Mouse (Mus musculus) midbrain, embryonic 12.5 days (tissue): ENCODE data around the gene 2700049A03Rik. TPM values are rescaled to one million over a fixed set of nuclear protein-coding genes. Genes with fewer than 3 reads are reported as not detected.

Experiments used
- ATAC-seq: fragments of 200-750 bp; cut with Nextera tagmentation; 2 replicates; pipeline ENCODE4 v1.8.0; 2017; ENCODE audit warnings: low read depth, moderate TSS enrichment, moderate library complexity; ENCODE audit not compliant: low FRiP score
- H3K27ac ChIP-seq: fragments of 300-500 bp; sonication (generic); replicated peaks from 2 replicates; pipeline ENCODE4 v1.5.1; 2016; ENCODE audit warnings: mild to moderate bottlenecking
- H3K27me3 ChIP-seq: fragments of 300-500 bp; sonication (generic); 2 replicates; pipeline ENCODE4 v1.6.1; 2016; ENCODE audit warnings: mild to moderate bottlenecking
- H3K36me3 ChIP-seq: fragments of 300-500 bp; sonication (generic); 2 replicates; pipeline ENCODE4 v1.6.1; 2016
- H3K4me1 ChIP-seq: fragments of 300-500 bp; sonication (generic); 2 replicates; pipeline ENCODE4 v1.6.1; 2016
- H3K4me2 ChIP-seq: fragments of 300-500 bp; sonication (generic); replicated peaks from 2 replicates; pipeline ENCODE4 v1.6.1; 2016; ENCODE audit warnings: mild to moderate bottlenecking, moderate library complexity
- H3K4me3 ChIP-seq: fragments of 300-500 bp; sonication (generic); 2 replicates; pipeline ENCODE4 v1.5.1; 2016; ENCODE audit warnings: mild to moderate bottlenecking
- H3K9ac ChIP-seq: fragments of 300-500 bp; sonication (generic); replicated peaks from 2 replicates; pipeline ENCODE4 v1.6.1; 2016; ENCODE audit warnings: mild to moderate bottlenecking, moderate library complexity
- H3K9me3 ChIP-seq: fragments of 300-500 bp; sonication (generic); 2 replicates; pipeline ENCODE4 v1.6.1; 2016; ENCODE audit warnings: mild to moderate bottlenecking
- WGBS: fragments of 180-500 bp; shearing (Covaris S2); methylation state at CpG from one replicate; pipeline ENCODE4 v1.1.7; 2016; 5-methylcytosine and 5-hydroxymethylcytosine counted together
- polyA plus RNA-seq: library from polyadenylated mRNA; unstranded; fragments of >200 nt; fragmentation: Nextera tagmentation; extraction: Ambion mirVana; gene quantifications from 2 replicates; pipeline ENCODE4 v1.2.1, GENCODE M21; 2016

The 2700049A03Rik gene
- polyA plus RNA-seq, 1 experiment from 2014 or later = 19.8 TPM

- H3K9ac ChIP-seq = no peak overlapping the region
- WGBS = 82% methylated on average over 8 of the region's 8 CpGs
- H3K27ac ChIP-seq = no peak overlapping the region
- H3K27me3 ChIP-seq = no peaks in the 10 kb centered on the region
- H3K9me3 ChIP-seq = no peaks in the 10 kb centered on the region
- peaks cover 67% of the 10 kb centered on the region for H3K36me3 ChIP-seq
- ATAC-seq = no peak
- no peak overlapping the region for H3K4me2 ChIP-seq
- no peaks in the 10 kb centered on the region for H3K4me1 ChIP-seq
- H3K4me3 ChIP-seq = no peak overlapping the region
Measured at GRCm38 (mm10) chr12:71192705-71193104, 56.1 kb downstream of the 2700049A03Rik start.

- Histone ChIP-seq H3K4me3 (no peak overlapping the region), H3K27ac (no peak overlapping the region), H3K27me3 (no peaks in the 10 kb centered on the region), H3K9me3 (no peaks in the 10 kb centered on the region), H3K4me2 (no peak overlapping the region), H3K4me1 (no peaks in the 10 kb centered on the region), H3K36me3 (peaks cover 43% of the 10 kb centered on the region), H3K9ac (no peak overlapping the region)
- no peak for ATAC-seq
- 76% methylated on average over 3 of the region's 3 CpGs for WGBS
Measured at GRCm38 (mm10) chr12:71197671-71198070, 61.0 kb downstream of the 2700049A03Rik start.

- no peaks in the 10 kb centered on the region for H3K9me3 ChIP-seq
- ATAC-seq = no peak
- H3K4me3 ChIP-seq = no peak overlapping the region
- no peaks in the 10 kb centered on the region for H3K4me1 ChIP-seq
- 85% methylated on average over 5 of the region's 5 CpGs for WGBS
- H3K27me3 ChIP-seq = no peaks in the 10 kb centered on the region
- peaks cover 33% of the 10 kb centered on the region for H3K36me3 ChIP-seq
- H3K27ac ChIP-seq = no peak overlapping the region
- H3K9ac ChIP-seq = no peak overlapping the region
- no peak overlapping the region for H3K4me2 ChIP-seq
Measured at GRCm38 (mm10) chr12:71201753-71202152, 65.1 kb downstream of the 2700049A03Rik start.

- no peaks in the 10 kb centered on the region for H3K4me1 ChIP-seq
- no peak overlapping the region for H3K4me2 ChIP-seq
- no peak for ATAC-seq
- H3K27ac ChIP-seq = no peak overlapping the region
- WGBS = 86% methylated on average over 3 of the region's 3 CpGs
- H3K4me3 ChIP-seq = no peak overlapping the region
- no peaks in the 10 kb centered on the region for H3K27me3 ChIP-seq
- H3K36me3 ChIP-seq = peaks cover 31% of the 10 kb centered on the region
- no peak overlapping the region for H3K9ac ChIP-seq
- no peaks in the 10 kb centered on the region for H3K9me3 ChIP-seq
Measured at GRCm38 (mm10) chr12:71204303-71204702, 67.7 kb downstream of the 2700049A03Rik start.

- H3K4me3 ChIP-seq = no peak overlapping the region
- 80% methylated on average over 9 of the region's 9 CpGs for WGBS
- no peak overlapping the region for H3K9ac ChIP-seq
- H3K27ac ChIP-seq = no peak overlapping the region
- peaks cover 35% of the 10 kb centered on the region for H3K36me3 ChIP-seq
- H3K4me2 ChIP-seq = no peak overlapping the region
- ATAC-seq = no peak
- H3K27me3 ChIP-seq = no peaks in the 10 kb centered on the region
- no peaks in the 10 kb centered on the region for H3K4me1 ChIP-seq
- H3K9me3 ChIP-seq = no peaks in the 10 kb centered on the region
Measured at GRCm38 (mm10) chr12:71217191-71217590, 80.5 kb downstream of the 2700049A03Rik start.

- Histone ChIP-seq H3K9ac (no peak overlapping the region), H3K4me1 (no peaks in the 10 kb centered on the region), H3K4me3 (no peak overlapping the region), H3K27me3 (no peaks in the 10 kb centered on the region), H3K27ac (no peak overlapping the region), H3K36me3 (peaks cover 40% of the 10 kb centered on the region), H3K9me3 (no peaks in the 10 kb centered on the region), H3K4me2 (no peak overlapping the region)
- WGBS = 90% methylated on average over 6 of the region's 6 CpGs
- no peak for ATAC-seq
Measured at GRCm38 (mm10) chr12:71217866-71218522, 81.3 kb downstream of the 2700049A03Rik start.

GRCm38 (mm10) chr12:71222761-71223160 is 86.1 kb downstream of the 2700049A03Rik start:
- no peak overlapping the region for H3K4me3 ChIP-seq
- H3K9ac ChIP-seq = no peak overlapping the region
- H3K9me3 ChIP-seq = no peaks in the 10 kb centered on the region
- H3K27ac ChIP-seq = no peak overlapping the region
- no peaks in the 10 kb centered on the region for H3K4me1 ChIP-seq
- no peak overlapping the region for H3K4me2 ChIP-seq
- WGBS = 94% methylated on average over 6 of the region's 6 CpGs
- no peak for ATAC-seq
- peaks cover 34% of the 10 kb centered on the region for H3K36me3 ChIP-seq
- H3K27me3 ChIP-seq = no peaks in the 10 kb centered on the region

GRCm38 (mm10) chr12:71227769-71228168 is 91.1 kb downstream of the 2700049A03Rik start:
- Histone ChIP-seq H3K4me1 (no peaks in the 10 kb centered on the region), H3K4me2 (no peak overlapping the region), H3K36me3 (peaks cover 15% of the 10 kb centered on the region; the same call in 1 of the 2 replicates), H3K4me3 (no peak overlapping the region), H3K27ac (no peak overlapping the region), H3K9ac (no peak overlapping the region), H3K27me3 (no peaks in the 10 kb centered on the region), H3K9me3 (no peaks in the 10 kb centered on the region)
- WGBS = 78% methylated on average over 4 of the region's 4 CpGs
- no peak for ATAC-seq

- Histone ChIP-seq H3K36me3 (peaks cover 9% of the 10 kb centered on the region; the same call in 1 of the 2 replicates), H3K4me2 (no peak overlapping the region), H3K4me1 (no peaks in the 10 kb centered on the region), H3K4me3 (no peak overlapping the region), H3K9ac (no peak overlapping the region), H3K9me3 (no peaks in the 10 kb centered on the region), H3K27ac (no peak overlapping the region), H3K27me3 (no peaks in the 10 kb centered on the region)
- ATAC-seq = no peak
- WGBS = 89% methylated on average over 10 of the region's 10 CpGs
Measured at GRCm38 (mm10) chr12:71228925-71229649, 92.4 kb downstream of the 2700049A03Rik start.

- H3K4me2 ChIP-seq = no peak overlapping the region
- no peak overlapping the region for H3K27ac ChIP-seq
- no peak overlapping the region for H3K9ac ChIP-seq
- 91% methylated on average over 9 of the region's 9 CpGs for WGBS
- H3K4me1 ChIP-seq = no peaks in the 10 kb centered on the region
- ATAC-seq = no peak
- no peak overlapping the region for H3K4me3 ChIP-seq
- no peaks in the 10 kb centered on the region for H3K27me3 ChIP-seq
- H3K9me3 ChIP-seq = no peaks in the 10 kb centered on the region
- 0 out of 2 replicates have a peak, but pooled peaks cover 4% of the 10 kb centered on the region for H3K36me3 ChIP-seq
Measured at GRCm38 (mm10) chr12:71231561-71231960, 94.9 kb downstream of the 2700049A03Rik start.

- Histone ChIP-seq H3K4me3 (no peak overlapping the region), H3K27ac (no peak overlapping the region), H3K4me2 (no peak overlapping the region), H3K9me3 (no peaks in the 10 kb centered on the region), H3K4me1 (no peaks in the 10 kb centered on the region), H3K9ac (no peak overlapping the region), H3K27me3 (no peaks in the 10 kb centered on the region), H3K36me3 (0 out of 2 replicates have a peak, but pooled peaks cover 4% of the 10 kb centered on the region)
- WGBS = 86% methylated on average over 5 of the region's 5 CpGs
- ATAC-seq = no peak
Measured at GRCm38 (mm10) chr12:71233426-71233825, 96.8 kb downstream of the 2700049A03Rik start.

- 91% methylated on average over 4 of the region's 4 CpGs for WGBS
- Histone ChIP-seq H3K36me3 (peaks cover 8% of the 10 kb centered on the region), H3K9me3 (peaks cover 5% of the 10 kb centered on the region; the same call in 1 of the 2 replicates), H3K4me3 (no peak overlapping the region), H3K4me1 (no peaks in the 10 kb centered on the region), H3K27ac (no peak overlapping the region), H3K9ac (no peak overlapping the region), H3K27me3 (no peaks in the 10 kb centered on the region), H3K4me2 (no peak overlapping the region)
- ATAC-seq = no peak
Measured at GRCm38 (mm10) chr12:71237074-71237473, 100.4 kb downstream of the 2700049A03Rik start.
